Mouse (Mus musculus) lung, embryonic 14.5 days (tissue): ENCODE results near the gene Krtap4-6. TPM values are rescaled to one million over a fixed set of nuclear protein-coding genes. Genes with fewer than 3 reads are reported as not detected.

Experiments used
- ATAC-seq: fragments of 200-750 bp; cut with Nextera tagmentation; 2 replicates; pipeline ENCODE4 v1.8.0; 2017; ENCODE audit warnings: mild to moderate bottlenecking, moderate TSS enrichment, moderate library complexity; ENCODE audit not compliant: insufficient read depth
- DNase-seq: peaks from one replicate; pipeline ENCODE4 v3.0.0-alpha.2; 2015
- H3K27ac ChIP-seq: fragments of 300-500 bp; sonication (generic); 2 replicates; pipeline ENCODE4 v1.5.1; 2014; ENCODE audit warnings: low read depth, mild to moderate bottlenecking, moderate library complexity
- H3K27me3 ChIP-seq: fragments of 300-500 bp; sonication (generic); 2 replicates; pipeline ENCODE4 v1.6.1; 2014; ENCODE audit warnings: low read length, control low read depth; ENCODE audit not compliant: insufficient read depth
- H3K36me3 ChIP-seq: fragments of 300-500 bp; sonication (generic); 2 replicates; pipeline ENCODE4 v1.6.1; 2014; ENCODE audit warnings: control low read depth; ENCODE audit not compliant: insufficient read depth
- H3K4me1 ChIP-seq: fragments of 300-500 bp; sonication (generic); 2 replicates; pipeline ENCODE4 v1.6.1; 2014; ENCODE audit warnings: antibody characterized with exemption, control low read depth; ENCODE audit not compliant: insufficient read depth
- H3K4me2 ChIP-seq: fragments of 300-500 bp; sonication (generic); 2 replicates; pipeline ENCODE4 v1.6.1; 2014; ENCODE audit warnings: mild to moderate bottlenecking
- H3K4me3 ChIP-seq: fragments of 300-500 bp; sonication (generic); 2 replicates; pipeline ENCODE4 v1.5.1; 2014; ENCODE audit warnings: low read depth, low read length
- H3K9ac ChIP-seq: fragments of 300-500 bp; sonication (generic); 2 replicates; pipeline ENCODE4 v1.6.1; 2014
- H3K9me3 ChIP-seq: fragments of 300-500 bp; sonication (generic); 2 replicates; pipeline ENCODE4 v1.6.1; 2016; ENCODE audit warnings: low read depth, low read length, control low read depth
- CTCF ChIP-seq: IDR thresholded peaks from 2 replicates; pipeline ENCODE4 v1.5.1; 2016; ENCODE audit warnings: antibody characterized with exemption, low read depth
- WGBS: fragments of 180-500 bp; shearing (Covaris S2); extraction: QIAGEN DNeasy Blood & Tissue Kit; methylation state at CpG from one replicate; pipeline ENCODE4 v1.1.7; 2014; 5-methylcytosine and 5-hydroxymethylcytosine counted together
- polyA plus RNA-seq: library from polyadenylated mRNA; unstranded; fragments of >200 nt; fragmentation: Nextera tagmentation; extraction: Ambion mirVana; gene quantifications from 2 replicates; pipeline ENCODE4 v1.2.1, GENCODE M21; 2014

Krtap4-6 gene
- polyA plus RNA-seq, 1 experiment from 2014 or later: not detected

DNA sequence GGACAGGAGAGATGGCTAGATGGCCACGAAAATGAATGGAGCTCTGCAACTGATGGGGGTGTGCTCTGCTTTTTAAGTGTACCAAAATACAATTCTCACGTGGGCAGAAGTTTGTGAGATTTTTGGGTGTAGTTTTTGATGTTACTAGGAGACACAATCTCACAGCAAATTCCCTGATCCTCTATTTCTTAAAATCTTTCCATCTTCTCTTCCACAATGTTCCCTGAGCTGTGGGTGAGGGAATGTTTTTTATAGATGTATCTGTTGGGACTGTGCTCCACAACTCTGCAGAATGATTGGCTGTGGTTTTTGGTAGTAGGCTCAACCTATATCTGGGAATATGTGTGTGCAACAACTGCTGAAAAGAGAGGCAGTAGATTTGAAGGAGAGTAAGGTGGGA is 32.5 kb downstream of the Krtap4-6 start:
- no peaks in the 10 kb centered on the region for H3K4me1 ChIP-seq
- no peak for ATAC-seq

DNA sequence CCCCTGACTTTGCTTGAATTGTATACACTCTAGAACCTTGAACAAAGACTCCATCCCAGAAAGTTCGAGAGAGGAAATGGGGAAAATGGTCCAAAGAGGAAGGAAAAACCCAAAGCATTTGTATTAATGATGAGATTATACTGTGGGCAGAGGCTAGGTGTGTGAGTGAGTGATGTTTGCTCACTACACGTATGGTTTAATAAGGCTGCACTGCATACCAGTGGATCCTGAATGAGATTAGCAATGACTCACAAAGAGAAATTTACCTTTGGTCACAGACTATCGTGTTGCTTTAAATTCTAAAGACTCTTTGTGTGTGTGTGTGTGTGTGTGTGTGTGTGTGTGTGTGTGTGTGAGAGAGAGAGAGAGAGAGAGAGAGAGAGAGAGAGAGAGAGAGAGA is 34.9 kb downstream of the Krtap4-6 start:
- no peaks in the 10 kb centered on the region for H3K27me3 ChIP-seq
- no peaks in the 10 kb centered on the region for H3K4me1 ChIP-seq
- H3K27ac ChIP-seq: no peak overlapping the region
- H3K4me3 ChIP-seq: no peak overlapping the region
- 44% methylated on average over 3 of the region's 3 CpGs for WGBS
- no peak overlapping the region for H3K9ac ChIP-seq
- ATAC-seq (no peak), DNase-seq (no peak)
- no peaks in the 10 kb centered on the region for H3K36me3 ChIP-seq
- H3K4me2 ChIP-seq: no peak overlapping the region
- H3K9me3 ChIP-seq: no peaks in the 10 kb centered on the region
- no peak for TF ChIP-seq CTCF

More for the DNA sequence above, 32.5 kb downstream of the Krtap4-6 start:
- 69% methylated on average over 2 of the region's 2 CpGs for WGBS
- H3K9ac ChIP-seq: no peak overlapping the region
- H3K36me3 ChIP-seq: no peaks in the 10 kb centered on the region
- no peak overlapping the region for H3K27ac ChIP-seq
- TF ChIP-seq CTCF: no peak
- H3K4me2 ChIP-seq: no peak overlapping the region
- H3K27me3 ChIP-seq: no peaks in the 10 kb centered on the region
- H3K9me3 ChIP-seq: no peaks in the 10 kb centered on the region
- no peak for DNase-seq
- H3K4me3 ChIP-seq: no peak overlapping the region

DNA sequence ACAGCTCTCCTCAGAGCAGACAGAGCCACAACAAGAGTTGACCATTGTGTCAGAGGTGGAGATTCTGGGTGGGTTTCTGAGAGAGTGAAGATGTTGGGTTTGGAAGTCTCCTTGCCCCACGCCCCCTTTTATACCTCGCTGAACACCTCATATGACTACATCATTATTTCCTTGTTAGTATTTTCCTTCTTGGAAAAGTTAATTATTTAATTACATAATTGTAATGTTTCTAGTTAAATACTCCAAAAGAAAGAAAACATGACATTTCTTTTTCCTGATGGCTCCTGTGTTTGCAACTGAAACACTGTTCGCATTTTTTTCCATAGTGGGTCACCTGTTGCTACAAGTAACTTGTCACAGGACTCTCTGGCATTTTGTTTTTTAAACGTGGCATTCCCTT is 37.6 kb downstream of the Krtap4-6 start, which contains the start of gene Krtap4-1:
TSS of gene Krtap4-1 (minus strand) at position 101 of the 400 bp plus-strand sequence.
- DNase-seq (no peak), ATAC-seq (no peak)
- Histone ChIP-seq H3K4me1 (no peaks in the 10 kb centered on the region), H3K36me3 (no peaks in the 10 kb centered on the region), H3K9ac (no peak within 1 kb of the TSS), H3K9me3 (no peaks in the 10 kb centered on the region), H3K4me2 (no peak within 1 kb of the TSS), H3K27me3 (no peaks in the 10 kb centered on the region), H3K4me3 (no peak within 1 kb of the TSS), H3K27ac (no peak within 1 kb of the TSS)
- no peak for TF ChIP-seq CTCF
- WGBS: 77% methylated on average over 4 of the region's 4 CpGs

DNA sequence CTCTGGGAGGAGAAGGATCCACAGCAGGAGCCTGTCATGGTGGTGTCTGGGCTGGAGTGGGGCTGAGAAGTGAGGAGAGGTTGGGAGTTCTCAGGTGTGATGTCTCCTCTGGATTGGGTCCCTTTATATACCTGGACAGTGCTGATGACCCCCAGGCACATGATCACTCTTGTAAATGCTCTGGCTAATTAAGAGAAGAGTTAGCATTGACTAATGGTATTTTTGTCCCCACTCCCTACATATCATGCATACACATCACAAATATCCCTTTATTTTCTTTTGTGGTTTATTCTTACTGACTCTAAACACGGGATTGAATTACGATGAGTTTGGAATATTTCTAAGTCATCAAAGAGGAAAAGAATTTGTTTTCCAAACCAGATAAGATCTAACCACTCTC is 45.4 kb downstream of the Krtap4-6 start, which contains the start of gene Gm11562:
TSS of gene Gm11562 (minus strand) at position 101 of the 400 bp plus-strand sequence.
- TF ChIP-seq CTCF: no peak
- Histone ChIP-seq H3K27me3 (no peaks in the 10 kb centered on the region), H3K9ac (no peak within 1 kb of the TSS), H3K4me1 (no peaks in the 10 kb centered on the region), H3K9me3 (no peaks in the 10 kb centered on the region), H3K4me2 (no peak within 1 kb of the TSS), H3K4me3 (no peak within 1 kb of the TSS), H3K27ac (no peak within 1 kb of the TSS), H3K36me3 (no peaks in the 10 kb centered on the region)
- DNase-seq (no peak), ATAC-seq (no peak)
- 70% methylated on average over 2 of the region's 2 CpGs for WGBS

Other genes with a start within 250 kb of the Krtap4-6 start
- not detected in 2 replicates for gene Krt12, start 243.7 kb downstream of the Krtap4-6 start, polyA plus RNA-seq
- 0.28 and 0.42 TPM in 2 replicates for gene Krt20, start 227.8 kb downstream of the Krtap4-6 start, polyA plus RNA-seq
- gene Krt23, start 172.8 kb downstream of the Krtap4-6 start, polyA plus RNA-seq: 4.0 and 4.4 TPM in 2 replicates
- not detected in 2 replicates for gene Krt39, start 144.6 kb downstream of the Krtap4-6 start, polyA plus RNA-seq
- 0.17 TPM in 1 of 2 replicates, not detected in the other for gene Krt40, start 122.8 kb downstream of the Krtap4-6 start, polyA plus RNA-seq
- not detected in 2 replicates for gene Krtap3-3, start 115.1 kb downstream of the Krtap4-6 start, polyA plus RNA-seq
- not detected in 2 replicates for gene Krtap3-2, start 109.1 kb downstream of the Krtap4-6 start, polyA plus RNA-seq
- not detected in 2 replicates for gene Gm11939, start 106.5 kb downstream of the Krtap4-6 start, polyA plus RNA-seq
- gene Krtap3-1, start 99.3 kb downstream of the Krtap4-6 start, polyA plus RNA-seq: not detected in 2 replicates
- not detected in 2 replicates for gene Krtap1-5, start 84.9 kb downstream of the Krtap4-6 start, polyA plus RNA-seq
- gene Krtap1-4, start 82.3 kb downstream of the Krtap4-6 start, polyA plus RNA-seq: not detected in 2 replicates
- gene Krtap1-3, start 74.6 kb downstream of the Krtap4-6 start, polyA plus RNA-seq: not detected in 2 replicates
- not detected in 2 replicates for gene Krtap9-3, start 67.9 kb downstream of the Krtap4-6 start, polyA plus RNA-seq
- not detected in 2 replicates for gene Gm11938, start 62.7 kb downstream of the Krtap4-6 start, polyA plus RNA-seq
- gene Gm11937, start 55.8 kb downstream of the Krtap4-6 start, polyA plus RNA-seq: not detected in 2 replicates
- not detected in 2 replicates for gene Krtap2-4, start 51.1 kb downstream of the Krtap4-6 start, polyA plus RNA-seq
- not detected in 2 replicates for gene Gm11562, start 45.5 kb downstream of the Krtap4-6 start, polyA plus RNA-seq
- not detected in 2 replicates for gene Krtap4-1, start 37.7 kb downstream of the Krtap4-6 start, polyA plus RNA-seq
- not detected in 2 replicates for gene Krtap4-2, start 30.9 kb downstream of the Krtap4-6 start, polyA plus RNA-seq
- not detected in 2 replicates for gene Krtap4-7, start 21.9 kb downstream of the Krtap4-6 start, polyA plus RNA-seq
- gene Gm11555, start 15.7 kb downstream of the Krtap4-6 start, polyA plus RNA-seq: not detected in 2 replicates
- not detected in 2 replicates for gene Gm11563, start 7.0 kb downstream of the Krtap4-6 start, polyA plus RNA-seq
- not detected in 2 replicates for gene Gm14190, start 24.8 kb upstream of the Krtap4-6 start, polyA plus RNA-seq
- not detected in 2 replicates for gene Gm14180, start 68.3 kb upstream of the Krtap4-6 start, polyA plus RNA-seq
- gene Gm11595, start 107.0 kb upstream of the Krtap4-6 start, polyA plus RNA-seq: not detected in 2 replicates
- gene Krtap4-8, start 114.7 kb upstream of the Krtap4-6 start, polyA plus RNA-seq: not detected in 2 replicates
- not detected in 2 replicates for gene Krtap4-9, start 119.2 kb upstream of the Krtap4-6 start, polyA plus RNA-seq
- gene Gm11596, start 127.5 kb upstream of the Krtap4-6 start, polyA plus RNA-seq: not detected in 2 replicates
- gene Gm11569, start 133.0 kb upstream of the Krtap4-6 start, polyA plus RNA-seq: not detected in 2 replicates
- not detected in 2 replicates for gene Gm11554, start 138.5 kb upstream of the Krtap4-6 start, polyA plus RNA-seq
- gene Krtap4-13, start 143.9 kb upstream of the Krtap4-6 start, polyA plus RNA-seq: not detected in 2 replicates
- gene Gm11564, start 149.7 kb upstream of the Krtap4-6 start, polyA plus RNA-seq: not detected in 2 replicates
- not detected in 2 replicates for gene 2300003K06Rik, start 172.1 kb upstream of the Krtap4-6 start, polyA plus RNA-seq
- gene Krtap4-16, start 185.6 kb upstream of the Krtap4-6 start, polyA plus RNA-seq: not detected in 2 replicates
- gene Gm11568, start 192.0 kb upstream of the Krtap4-6 start, polyA plus RNA-seq: not detected in 2 replicates
- gene Gm11559, start 198.5 kb upstream of the Krtap4-6 start, polyA plus RNA-seq: not detected in 2 replicates
- not detected in 2 replicates for gene Krtap9-1, start 207.4 kb upstream of the Krtap4-6 start, polyA plus RNA-seq
- not detected in 2 replicates for gene Gm11567, start 213.2 kb upstream of the Krtap4-6 start, polyA plus RNA-seq
- not detected in 2 replicates for gene Krtap31-1, start 242.0 kb upstream of the Krtap4-6 start, polyA plus RNA-seq
- not detected in 2 replicates for gene Gm11565, start 248.8 kb upstream of the Krtap4-6 start, polyA plus RNA-seq